Comparison of ENCODE assay signal across 10 mouse cellular contexts in the genomic region with DNA sequence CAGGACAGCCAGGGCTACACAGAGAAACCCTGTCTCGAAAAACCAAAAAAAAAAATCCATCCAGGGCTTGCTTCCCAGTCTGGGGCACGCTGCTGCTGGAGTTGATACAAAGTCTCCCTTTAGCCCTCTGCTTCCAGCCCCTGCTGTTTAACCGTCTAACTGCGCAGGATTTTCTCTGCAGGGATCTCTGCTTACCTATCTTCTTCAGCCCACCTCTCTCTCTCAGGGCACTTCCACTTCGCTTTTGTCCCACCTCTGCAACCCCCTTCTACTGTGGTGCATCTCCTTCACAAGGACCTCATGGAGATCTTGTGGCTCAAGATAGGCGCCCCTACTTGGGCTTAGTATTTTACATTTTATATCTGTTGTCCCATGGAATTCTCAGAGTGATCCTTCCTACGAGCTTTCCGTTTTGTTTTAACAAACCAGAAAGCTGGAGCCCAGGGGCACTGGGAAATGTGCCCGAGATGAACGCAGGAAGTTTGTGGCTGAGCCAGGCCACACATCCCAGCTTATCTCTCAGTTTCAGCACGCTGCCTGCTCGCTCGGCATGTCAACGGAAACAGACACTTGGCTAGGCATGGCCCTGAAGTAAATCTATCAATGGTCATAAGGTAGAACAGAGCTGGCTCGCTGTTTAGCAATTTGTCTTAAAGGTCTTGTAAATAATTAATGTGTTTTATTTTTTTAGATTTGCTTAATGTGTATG. TPM values are rescaled to one million over a fixed set of nuclear protein-coding genes. Genes with fewer than 3 reads are reported as not detected.
DNase-seq lines count a peak whose midpoint lies in the region; ATAC-seq and TF ChIP-seq lines count a peak whose summit lies in the region.
"Had no signal": no experiment of that assay in that cellular context is flagged by ENCODE, and none has a peak within 500 bp of the region (broad histone marks: within the 10 kb centered on the region; RNA-seq: fewer than 3 reads in every experiment).

No protein-coding gene starts in this region.

- no peak for ATAC-seq in lung, embryonic 14.5 days (ENCODE audit: insufficient read depth)
- ATAC-seq in lung, postnatal 0 days, result no peak
- peak; percentile 86 for ATAC-seq in heart, embryonic 16.5 days (replicated peaks; ENCODE audit: extremely low read depth, insufficient read depth, low FRiP score)
- ATAC-seq in liver, postnatal 0 days, result peak; percentile 48

- WGBS in lung, embryonic 14.5 days, result 64% methylated on average over 15 of the region's 15 CpGs
- WGBS in lung, postnatal 0 days, result 50% methylated on average over 15 of the region's 15 CpGs
- WGBS in heart, embryonic 16.5 days, result 29% methylated on average over 15 of the region's 15 CpGs
- 33% methylated on average over 15 of the region's 15 CpGs for WGBS in liver, postnatal 0 days (ENCODE audit: insufficient replicate concordance)

- peak; percentile 41 for DNase-seq in lung, embryonic 14.5 days
- DNase-seq in lung, postnatal 0 days (ENCODE audit: low spot score), result no peak
- peak; percentile 39 for DNase-seq in adrenal gland, postnatal 25 days
- no peak for DNase-seq in liver, postnatal 0 days
- DNase-seq in right cerebral cortex, adult 2 months (ENCODE audit: low spot score in 2 of 2), result no peak
- no peak for DNase-seq in spleen, adult 12 weeks (ENCODE audit: low spot score)
- DNase-seq in gastrocnemius, adult 8-10 months (ENCODE audit: low spot score in 2 of 2), result no peak
- DNase-seq: right cerebral cortex, postnatal 4 days had no signal

- no peak overlapping the region for H3K4me2 ChIP-seq in lung, embryonic 14.5 days
- H3K4me2 ChIP-seq in lung, postnatal 0 days (replicated peaks; ENCODE audit: low read depth, low read length), result no peak overlapping the region
- H3K4me2 ChIP-seq in heart, embryonic 16.5 days (ENCODE audit: low read depth, low read length), result peak overlapping the region; percentile 28
- H3K4me2 ChIP-seq in liver, postnatal 0 days (ENCODE audit: low read depth, low read length), result no peak overlapping the region
- H3K4me2 ChIP-seq: embryonic facial prominence, embryonic 15.5 days had no signal

- no peaks in the 10 kb centered on the region for H3K36me3 ChIP-seq in lung, embryonic 14.5 days (ENCODE audit: insufficient read depth)
- H3K36me3 ChIP-seq in lung, postnatal 0 days (ENCODE audit: insufficient read depth, low read length), result 0 out of 2 replicates have a peak, but pooled peaks cover 3% of the 10 kb centered on the region
- H3K36me3 ChIP-seq in heart, embryonic 16.5 days (ENCODE audit: control insufficient read depth, insufficient read depth), result peaks cover 13% of the 10 kb centered on the region
- peaks cover 19% of the 10 kb centered on the region for H3K36me3 ChIP-seq in liver, postnatal 0 days (replicated peaks; ENCODE audit: insufficient read depth, low read length)

- TF ChIP-seq CTCF in lung, embryonic 14.5 days (IDR thresholded peaks at IDR 0.05; ENCODE audit: low read depth), result no peak
- no peak for TF ChIP-seq CTCF in lung, postnatal 0 days (IDR thresholded peaks at IDR 0.05)
- TF ChIP-seq CTCF in liver, postnatal 0 days (IDR thresholded peaks at IDR 0.05; ENCODE audit: low read depth), result no peak

- H3K4me3 ChIP-seq in lung, embryonic 14.5 days (ENCODE audit: low read depth, low read length), result no peak overlapping the region
- no peak overlapping the region for H3K4me3 ChIP-seq in lung, postnatal 0 days (ENCODE audit: low read depth, low read length)
- no peak overlapping the region for H3K4me3 ChIP-seq in heart, embryonic 16.5 days (ENCODE audit: low read length)
- H3K4me3 ChIP-seq in liver, postnatal 0 days (ENCODE audit: low read depth, low read length), result no peak overlapping the region
- H3K4me3 ChIP-seq: embryonic facial prominence, embryonic 15.5 days had no signal

- no peaks in the 10 kb centered on the region for H3K9me3 ChIP-seq in lung, embryonic 14.5 days (ENCODE audit: low read depth, low read length)
- no peaks in the 10 kb centered on the region for H3K9me3 ChIP-seq in lung, postnatal 0 days (ENCODE audit: low read length)
- no peaks in the 10 kb centered on the region for H3K9me3 ChIP-seq in heart, embryonic 16.5 days (replicated peaks; ENCODE audit: control insufficient read depth, low read length)
- H3K9me3 ChIP-seq in liver, postnatal 0 days (ENCODE audit: low read length), result no peaks in the 10 kb centered on the region
- H3K9me3 ChIP-seq: embryonic facial prominence, embryonic 15.5 days had no signal

- no peak overlapping the region for H3K27ac ChIP-seq in lung, embryonic 14.5 days (ENCODE audit: low read depth)
- no peak overlapping the region for H3K27ac ChIP-seq in lung, postnatal 0 days (ENCODE audit: low read length)
- H3K27ac ChIP-seq in heart, embryonic 16.5 days (ENCODE audit: low read length), result peak overlapping the region; percentile 64
- H3K27ac ChIP-seq in liver, postnatal 0 days (ENCODE audit: low read depth), result no peak overlapping the region
- H3K27ac ChIP-seq: embryonic facial prominence, embryonic 15.5 days had no signal

- TF ChIP-seq EP300 in lung, postnatal 0 days (IDR thresholded peaks at IDR 0.05), result no peak
- TF ChIP-seq EP300 in liver, postnatal 0 days (IDR thresholded peaks at IDR 0.05; ENCODE audit: low read depth), result peak; percentile 57; the same call in 1 of the 2 replicates

- no peak overlapping the region for H3K9ac ChIP-seq in lung, embryonic 14.5 days
- no peak overlapping the region for H3K9ac ChIP-seq in lung, postnatal 0 days (replicated peaks; ENCODE audit: low read depth)
- H3K9ac ChIP-seq in heart, embryonic 16.5 days (ENCODE audit: low read length), result no peak overlapping the region
- H3K9ac ChIP-seq in liver, postnatal 0 days (replicated peaks), result no peak overlapping the region
- H3K9ac ChIP-seq: embryonic facial prominence, embryonic 15.5 days had no signal

- no peaks in the 10 kb centered on the region for H3K27me3 ChIP-seq in lung, embryonic 14.5 days (ENCODE audit: insufficient read depth, low read length)
- H3K27me3 ChIP-seq in lung, postnatal 0 days (replicated peaks; ENCODE audit: insufficient read depth, low read length), result no peaks in the 10 kb centered on the region
- no peaks in the 10 kb centered on the region for H3K27me3 ChIP-seq in heart, embryonic 16.5 days (ENCODE audit: control insufficient read depth, insufficient read depth, low read length)
- no peaks in the 10 kb centered on the region for H3K27me3 ChIP-seq in liver, postnatal 0 days (ENCODE audit: insufficient read depth, low read length)
- H3K27me3 ChIP-seq: embryonic facial prominence, embryonic 15.5 days had no signal

- H3K4me1 ChIP-seq in lung, embryonic 14.5 days (ENCODE audit: insufficient read depth), result no peaks in the 10 kb centered on the region
- H3K4me1 ChIP-seq in lung, postnatal 0 days (ENCODE audit: insufficient read depth, low read depth, low read length), result no peaks in the 10 kb centered on the region
- H3K4me1 ChIP-seq in heart, embryonic 16.5 days (ENCODE audit: control insufficient read depth, insufficient read depth, low read length), result peaks cover 15% of the 10 kb centered on the region
- H3K4me1 ChIP-seq in liver, postnatal 0 days (ENCODE audit: insufficient read depth), result peaks cover 6% of the 10 kb centered on the region; the same call in 1 of the 2 replicates
- H3K4me1 ChIP-seq: embryonic facial prominence, embryonic 15.5 days had no signal

RNA-seq across cellular contexts. Expression of a gene that starts 12.8 kb away (rescaled TPM):
- 9.3 and 9.5 TPM in 2 replicates for polyA plus RNA-seq in lung, embryonic 14.5 days (2014; fragmentation: Nextera tagmentation; extraction: Ambion mirVana)
- polyA plus RNA-seq in lung, postnatal 0 days (2015; fragmentation: Nextera tagmentation; extraction: Ambion mirVana), result 12.9 and 14.4 TPM in 2 replicates
- total RNA-seq in adrenal gland, postnatal 25 days (2021), result 20.0 and 23.4 TPM in 2 replicates
- polyA plus RNA-seq in heart, embryonic 16.5 days (2015; fragmentation: Nextera tagmentation; extraction: Ambion mirVana), result 7.6 and 7.8 TPM in 2 replicates
- polyA plus RNA-seq in liver, postnatal 0 days (2015; fragmentation: Nextera tagmentation; extraction: Ambion mirVana), result 6.1 and 6.8 TPM in 2 replicates
- 1 to 10 TPM; 3.0 to 6.3 (median 4.5) TPM for total RNA-seq in gastrocnemius, adult 8-10 months (2022)

Comparison
In these comparisons a context has a peak if more than half of its experiments do, and no peak if none do; other contexts are left out.
1. DNase-seq: peak in lung, embryonic 14.5 days (single experiment) and adrenal gland, postnatal 25 days (single experiment); none in lung, postnatal 0 days (single experiment), liver, postnatal 0 days (single experiment), right cerebral cortex, adult 2 months (0 of 2), spleen, adult 12 weeks (single experiment) and gastrocnemius, adult 8-10 months (0 of 2).
2. ATAC-seq: peak in heart, embryonic 16.5 days (single experiment) and liver, postnatal 0 days (single experiment); none in lung, embryonic 14.5 days (single experiment) and lung, postnatal 0 days (single experiment).